Mouse (Mus musculus) stomach, embryonic 16.5 days (tissue): ENCODE data around the gene Mkln1. TPM values are rescaled to one million over a fixed set of nuclear protein-coding genes. Genes with fewer than 3 reads are reported as not detected.

ENCODE experiments used
- ATAC-seq: fragments of 200-750 bp; cut with Nextera tagmentation; 2 replicates; pipeline ENCODE4 v1.8.0; 2017; ENCODE audit warnings: moderate number of reproducible peaks, moderate TSS enrichment; ENCODE audit not compliant: insufficient read depth, low FRiP score
- H3K27ac ChIP-seq: fragments of 300-500 bp; sonication (generic); 2 replicates; pipeline ENCODE4 v1.5.1; 2014; ENCODE audit warnings: low read length
- H3K27me3 ChIP-seq: fragments of 300-500 bp; sonication (generic); 2 replicates; pipeline ENCODE4 v1.6.1; 2014; ENCODE audit warnings: low read length, control low read depth, mixed read lengths; ENCODE audit not compliant: control insufficient read depth, insufficient read depth
- H3K36me3 ChIP-seq: fragments of 300-500 bp; sonication (generic); 2 replicates; pipeline ENCODE4 v1.6.1; 2014; ENCODE audit warnings: low read length; ENCODE audit not compliant: control insufficient read depth, insufficient read depth
- H3K4me1 ChIP-seq: fragments of 300-500 bp; sonication (generic); 2 replicates; pipeline ENCODE4 v1.6.1; 2014; ENCODE audit warnings: low read length, control low read depth, mixed read lengths; ENCODE audit not compliant: control insufficient read depth, insufficient read depth
- H3K4me2 ChIP-seq: fragments of 300-500 bp; sonication (generic); 2 replicates; pipeline ENCODE4 v1.6.1; 2014; ENCODE audit warnings: low read depth, low read length, mixed read lengths
- H3K4me3 ChIP-seq: fragments of 300-500 bp; sonication (generic); replicated peaks from 2 replicates; pipeline ENCODE4 v1.5.1; 2014; ENCODE audit warnings: mild to moderate bottlenecking, low read length
- H3K9ac ChIP-seq: fragments of 300-500 bp; sonication (generic); 2 replicates; pipeline ENCODE4 v1.6.1; 2014; ENCODE audit warnings: low read length
- H3K9me3 ChIP-seq: fragments of 300-500 bp; sonication (generic); replicated peaks from 2 replicates; pipeline ENCODE4 v1.6.1; 2016; ENCODE audit warnings: low read length, control low read depth; ENCODE audit not compliant: control insufficient read depth
- WGBS: fragments of 180-500 bp; shearing (Covaris S2); extraction: QIAGEN DNeasy Blood & Tissue Kit; methylation state at CpG from one replicate; pipeline ENCODE4 v1.1.7; 2014; 5-methylcytosine and 5-hydroxymethylcytosine counted together
- polyA plus RNA-seq: library from polyadenylated mRNA; unstranded; fragments of >200 nt; fragmentation: Nextera tagmentation; extraction: Ambion mirVana; gene quantifications from 2 replicates; pipeline ENCODE4 v1.2.1, GENCODE M21; 2015

Mkln1 gene
- polyA plus RNA-seq, 1 experiment from 2014 or later: 185 TPM

DNA sequence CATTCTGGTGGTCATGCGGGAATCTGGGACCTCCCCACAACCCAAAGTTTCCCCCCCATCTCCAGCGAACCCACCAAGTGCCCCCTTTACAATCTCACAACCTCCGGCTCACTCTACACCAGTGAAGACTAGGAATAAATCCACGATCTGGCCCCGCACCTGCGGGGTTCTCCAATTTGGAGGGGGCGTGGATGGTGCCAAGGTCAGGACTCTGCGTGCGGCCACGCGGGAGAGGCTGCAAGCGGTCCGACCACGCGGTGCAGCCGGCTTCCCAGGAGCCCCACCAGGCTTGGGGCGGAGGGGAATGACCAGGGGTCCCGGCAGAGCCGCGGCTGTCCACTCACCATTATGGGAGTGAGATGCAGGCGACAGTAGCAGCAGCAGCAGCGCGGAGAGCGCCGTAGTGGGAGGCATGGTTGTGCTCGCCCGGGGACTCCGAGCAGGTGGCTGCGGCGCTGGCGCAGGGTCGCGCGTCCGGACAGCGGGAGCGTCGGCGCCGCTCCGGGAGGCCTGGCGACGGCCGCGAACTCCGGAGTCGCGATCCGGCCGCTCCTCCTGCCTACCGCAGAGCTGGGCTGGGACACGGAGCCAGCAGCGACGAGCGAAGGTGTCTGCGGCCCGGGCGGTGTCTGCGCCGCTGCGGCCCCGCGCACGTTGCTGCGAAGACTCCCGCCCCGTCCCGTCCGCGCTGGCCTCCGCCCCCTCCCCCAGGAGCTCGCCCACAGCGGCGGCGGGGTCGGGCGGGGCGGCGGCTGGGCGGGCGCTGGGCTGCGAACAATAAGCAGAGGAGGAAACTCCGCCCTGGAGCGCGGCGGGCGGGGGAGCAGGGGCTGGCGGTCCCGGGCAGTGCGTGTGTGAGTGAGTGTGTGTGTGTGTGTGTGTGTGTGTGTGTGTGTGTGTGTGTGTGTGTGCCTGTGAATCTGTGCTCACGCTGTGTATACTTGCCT is 165.0 kb downstream of the Mkln1 start, which contains the start of gene Podxl:
Gene Podxl, minus strand, starts transcription at position 747 of the 947 bp plus-strand sequence.
- peaks cover 11% of the 10 kb centered on the region; the same call in 1 of the 2 replicates for H3K4me1 ChIP-seq
- peaks cover 35% of the 10 kb centered on the region for H3K27me3 ChIP-seq
- H3K4me2 ChIP-seq: peak within 1 kb of the TSS; percentile 91
- H3K9me3 ChIP-seq: no peaks in the 10 kb centered on the region
- under 1% methylated on average over 73 of the region's 91 CpGs for WGBS
- peak within 1 kb of the TSS; percentile 73 for H3K9ac ChIP-seq
- H3K4me3 ChIP-seq: peak within 1 kb of the TSS; percentile 62
- peak; percentile 92 for ATAC-seq
- no peaks in the 10 kb centered on the region for H3K36me3 ChIP-seq
- H3K27ac ChIP-seq: no peak within 1 kb of the TSS

- no peaks in the 10 kb centered on the region for H3K9me3 ChIP-seq
- no peak overlapping the region for H3K27ac ChIP-seq
- ATAC-seq: peak; percentile 14; the same call in 1 of the 2 replicates
- under 1% methylated on average over 18 of the region's 18 CpGs for WGBS
- no peaks in the 10 kb centered on the region for H3K36me3 ChIP-seq
- peak overlapping the region; percentile 73 for H3K9ac ChIP-seq
- peaks cover 35% of the 10 kb centered on the region for H3K27me3 ChIP-seq
- peak overlapping the region; percentile 91 for H3K4me2 ChIP-seq
- H3K4me3 ChIP-seq: peak overlapping the region; percentile 62
- H3K4me1 ChIP-seq: peaks cover 11% of the 10 kb centered on the region; the same call in 1 of the 2 replicates
Observed at GRCm38 (mm10) chr6:31564182-31564531, 165.6 kb downstream of the Mkln1 start.

DNA sequence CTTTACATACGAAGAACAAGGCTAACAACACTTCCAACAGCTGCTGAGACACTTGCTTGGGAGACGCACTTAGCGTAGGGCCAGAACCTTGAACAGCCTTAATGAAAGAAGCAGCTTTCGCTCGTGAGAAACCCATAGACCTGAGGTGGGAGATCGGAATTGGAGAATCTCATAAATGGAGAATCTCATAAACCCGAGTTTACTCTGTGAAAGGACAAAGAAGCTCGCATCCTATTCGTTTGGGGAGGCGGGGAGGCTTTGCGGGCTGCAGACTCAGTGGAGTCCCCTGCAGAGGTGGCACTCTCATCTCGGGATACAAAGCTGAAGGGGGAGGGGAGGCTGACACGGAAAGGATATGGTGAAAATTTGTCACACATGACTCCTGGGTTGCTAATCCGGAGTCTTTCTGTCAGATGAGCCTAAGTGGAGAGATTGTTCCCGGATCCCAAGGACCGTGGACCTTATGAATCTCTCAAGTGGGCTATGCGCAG is 166.4 kb downstream of the Mkln1 start:
- H3K36me3 ChIP-seq: no peaks in the 10 kb centered on the region
- H3K9me3 ChIP-seq: no peaks in the 10 kb centered on the region
- peaks cover 11% of the 10 kb centered on the region; the same call in 1 of the 2 replicates for H3K4me1 ChIP-seq
- H3K27me3 ChIP-seq: peaks cover 35% of the 10 kb centered on the region
- peak overlapping the region; percentile 91 for H3K4me2 ChIP-seq
- H3K9ac ChIP-seq: no peak overlapping the region
- ATAC-seq: no peak
- H3K4me3 ChIP-seq: peak overlapping the region; percentile 16; the same call in 1 of the 2 replicates
- 9% methylated on average over 17 of the region's 17 CpGs for WGBS
- H3K27ac ChIP-seq: no peak overlapping the region

Other genes with a start within 250 kb of the Mkln1 start
- gene Podxl, start 165.2 kb downstream of the Mkln1 start, polyA plus RNA-seq: 17.0 and 18.5 TPM in 2 replicates